Mouse (Mus musculus): ENCODE measurements around the gene Tomm40. TPM values are rescaled to one million over a fixed set of nuclear protein-coding genes. Genes with fewer than 3 reads are reported as not detected.

The Tomm40 gene
- 85.0 and 96.7 TPM in 2 replicates for polyA plus RNA-seq (2012; ENCODE audit: low replicate concordance)

GRCm38 (mm10) chr7:19715239-19716054, at the start of gene Tomm40:
Gene Tomm40, minus strand, starts transcription at chr7:19715438.

GRCm38 (mm10) chr7:19750217-19751069, 35.2 kb upstream of the Tomm40 start, which contains the start of gene Nectin2:
Gene Nectin2, minus strand, starts transcription at chr7:19750483.

GRCm38 (mm10) chr7:19698907-19699826, 16.1 kb downstream of the Tomm40 start, which contains the start of gene Apoe:
Gene Apoe, minus strand, starts transcription at chr7:19699188.

GRCm38 (mm10) chr7:19691873-19692865, 23.1 kb downstream of the Tomm40 start, which contains the start of gene Apoc1:
Gene Apoc1, minus strand, starts transcription at chr7:19692660.

GRCm38 (mm10) chr7:19681202-19681694, 34.0 kb downstream of the Tomm40 start, which contains the start of the genes Gm44805 and Apoc4:
Gene Gm44805, minus strand, starts transcription at chr7:19681423.
Gene Apoc4, minus strand, starts transcription at chr7:19681479.

GRCm38 (mm10) chr7:19677872-19678271, 37.4 kb downstream of the Tomm40 start, which contains the start of gene Apoc2:
Gene Apoc2, minus strand, starts transcription at chr7:19677941.

GRCm38 (mm10) chr7:19664955-19665841, 50.0 kb downstream of the Tomm40 start, which contains the start of gene Clptm1:
Gene Clptm1, minus strand, starts transcription at chr7:19665033.

Other genes with a start within 250 kb of the Tomm40 start
- gene Bloc1s3, start 207.1 kb downstream of the Tomm40 start, polyA plus RNA-seq (2012; ENCODE audit: low replicate concordance), result 6.4 and 11.8 TPM in 2 replicates
- 95.1 and 103 TPM in 2 replicates for gene Trappc6a, start 207.0 kb downstream of the Tomm40 start, polyA plus RNA-seq (2012; ENCODE audit: low replicate concordance)
- 0.17 and 0.35 TPM in 2 replicates for gene Nkpd1, start 197.6 kb downstream of the Tomm40 start, polyA plus RNA-seq (2012; ENCODE audit: low replicate concordance)
- gene Ppp1r37, start 152.4 kb downstream of the Tomm40 start, polyA plus RNA-seq (2012; ENCODE audit: low replicate concordance), result 98.9 and 130 TPM in 2 replicates
- 44.9 and 45.6 TPM in 2 replicates for gene Zfp296, start 138.2 kb downstream of the Tomm40 start, polyA plus RNA-seq (2012; ENCODE audit: low replicate concordance)
- gene Gemin7, start 137.8 kb downstream of the Tomm40 start, polyA plus RNA-seq (2012; ENCODE audit: low replicate concordance), result 63.4 and 92.7 TPM in 2 replicates
- gene Clasrp, start 111.0 kb downstream of the Tomm40 start, polyA plus RNA-seq (2012; ENCODE audit: low replicate concordance), result 111 and 288 TPM in 2 replicates
- 52.9 and 128 TPM in 2 replicates for gene Relb, start 86.0 kb downstream of the Tomm40 start, polyA plus RNA-seq (2012; ENCODE audit: low replicate concordance)
- gene Clptm1, start 50.4 kb downstream of the Tomm40 start, polyA plus RNA-seq (2012; ENCODE audit: low replicate concordance), result 105 and 205 TPM in 2 replicates
- gene Apoc2, start 37.5 kb downstream of the Tomm40 start, polyA plus RNA-seq (2012; ENCODE audit: low replicate concordance), result 1.4 and 6.6 TPM in 2 replicates
- gene Gm44805, start 34.0 kb downstream of the Tomm40 start, polyA plus RNA-seq (2012; ENCODE audit: low replicate concordance), result 2.7 TPM in 1 of 2 replicates, not detected in the other
- 0.61 TPM in 1 of 2 replicates, not detected in the other for gene Apoc4, start 34.0 kb downstream of the Tomm40 start, polyA plus RNA-seq (2012; ENCODE audit: low replicate concordance)
- 0.67 and 8.3 TPM in 2 replicates for gene Apoc1, start 22.8 kb downstream of the Tomm40 start, polyA plus RNA-seq (2012; ENCODE audit: low replicate concordance)
- 752 and 1,634 TPM in 2 replicates for gene Apoe, start 16.2 kb downstream of the Tomm40 start, polyA plus RNA-seq (2012; ENCODE audit: low replicate concordance)
- gene Nectin2, start 35.0 kb upstream of the Tomm40 start, polyA plus RNA-seq (2012; ENCODE audit: low replicate concordance), result 1.8 and 3.7 TPM in 2 replicates
- gene Bcam, start 55.6 kb upstream of the Tomm40 start, polyA plus RNA-seq (2012; ENCODE audit: low replicate concordance), result 3.2 and 3.8 TPM in 2 replicates
- 1.9 and 5.6 TPM in 2 replicates for gene Cblc, start 81.4 kb upstream of the Tomm40 start, polyA plus RNA-seq (2012; ENCODE audit: low replicate concordance)
- 173 and 280 TPM in 2 replicates for gene Bcl3, start 107.3 kb upstream of the Tomm40 start, polyA plus RNA-seq (2012; ENCODE audit: low replicate concordance)
- 0.61 TPM in 1 of 2 replicates, not detected in the other for gene Gm19345, start 136.6 kb upstream of the Tomm40 start, polyA plus RNA-seq (2012; ENCODE audit: low replicate concordance)
- gene Ceacam16, start 145.9 kb upstream of the Tomm40 start, polyA plus RNA-seq (2012; ENCODE audit: low replicate concordance), result 24.7 and 81.2 TPM in 2 replicates
- 0.17 and 0.21 TPM in 2 replicates for gene Ceacam19, start 172.5 kb upstream of the Tomm40 start, polyA plus RNA-seq (2012; ENCODE audit: low replicate concordance)
- gene Pvr, start 205.7 kb upstream of the Tomm40 start, polyA plus RNA-seq (2012; ENCODE audit: low replicate concordance), result 2.9 and 3.6 TPM in 2 replicates
- 0.71 and 3.1 TPM in 2 replicates for gene Igsf23, start 235.3 kb upstream of the Tomm40 start, polyA plus RNA-seq (2012; ENCODE audit: low replicate concordance)
- not detected in 2 replicates for gene Ceacam20, start 250.0 kb upstream of the Tomm40 start, polyA plus RNA-seq (2012; ENCODE audit: low replicate concordance)